Mouse (Mus musculus) mouse trophoblast stem cell (cell line): ENCODE results near the gene Pga5.

Experiments used
- in situ Hi-C, 2 experiments: fragments of 300-500 bp; cut with MseI, MboI; formaldehyde crosslinking; loops; 2 replicates in 1 of 2; 3 replicates in 1 of 2; pipeline ENCODE4 v1.15.1; 2025

The Pga5 gene

GRCm38 (mm10) chr19:10707087-10707875, 29.4 kb upstream of the Pga5 start:
- in situ Hi-C loops, result loop anchor here in 1 of 2 experiments (5.0 to 25.0 kb wide), 2 partner anchors 40 to 255 kb away; partner anchors contain the start of gene Ms4a10

- in situ Hi-C loops, result loop anchor here in 1 of 2 experiments (25.0 kb wide), 1 partner anchor 259 kb away; the partner anchor contains the start of gene Ms4a10
Observed at GRCm38 (mm10) chr19:10703470-10703869, 25.6 kb upstream of the Pga5 start.

GRCm38 (mm10) chr19:10702125-10702524, 24.3 kb upstream of the Pga5 start:
- in situ Hi-C loops, result loop anchor here in 1 of 2 experiments (25.0 kb wide), 1 partner anchor 260 kb away; the partner anchor contains the start of gene Ms4a10

DNA sequence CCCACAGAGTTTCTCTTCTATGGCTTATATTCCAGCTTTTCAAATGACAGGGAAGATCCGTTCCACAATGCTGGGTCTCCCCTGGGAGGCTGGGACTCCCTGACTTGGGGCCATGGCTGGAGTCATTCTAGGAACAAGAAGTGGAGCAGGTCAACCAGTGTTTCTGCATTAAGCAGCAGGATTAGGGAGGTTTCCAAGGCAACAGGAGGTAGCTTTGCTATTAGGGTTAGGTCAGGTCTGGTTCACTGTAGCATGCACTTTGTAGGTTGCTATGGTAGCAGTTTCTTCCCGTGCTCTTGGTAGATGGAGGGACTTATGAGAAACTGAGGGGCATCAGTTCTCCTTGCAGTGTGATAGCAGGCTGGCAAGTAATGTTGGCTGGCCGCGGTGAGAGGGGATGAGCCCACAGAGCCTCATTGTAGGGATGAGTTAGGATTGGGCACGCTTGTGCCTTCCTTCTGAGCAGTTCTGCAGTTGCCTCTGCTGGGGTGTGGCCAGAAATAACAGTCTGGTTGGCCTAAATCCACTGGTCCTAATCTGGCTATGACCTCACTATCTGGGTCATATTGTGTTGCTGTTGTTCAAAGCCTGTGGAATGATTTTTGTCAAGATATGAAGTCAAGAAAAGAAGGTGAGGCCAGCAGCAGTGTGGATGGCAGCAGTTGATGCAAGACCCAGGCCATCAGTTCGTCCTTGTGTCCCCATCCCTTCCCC, 23.3 kb upstream of the Pga5 start:
- in situ Hi-C loops, result loop anchor here in 1 of 2 experiments (25.0 kb wide), 1 partner anchor 261 kb away; the partner anchor contains the start of gene Ms4a10

GRCm38 (mm10) chr19:10699851-10700250, 22.0 kb upstream of the Pga5 start:
- in situ Hi-C loops, result loop anchor here in 1 of 2 experiments (25.0 kb wide), 1 partner anchor 262 kb away; the partner anchor contains the start of gene Ms4a10

- in situ Hi-C loops, result no loop called here
Observed at GRCm38 (mm10) chr19:10698131-10698991, 20.5 kb upstream of the Pga5 start.

DNA sequence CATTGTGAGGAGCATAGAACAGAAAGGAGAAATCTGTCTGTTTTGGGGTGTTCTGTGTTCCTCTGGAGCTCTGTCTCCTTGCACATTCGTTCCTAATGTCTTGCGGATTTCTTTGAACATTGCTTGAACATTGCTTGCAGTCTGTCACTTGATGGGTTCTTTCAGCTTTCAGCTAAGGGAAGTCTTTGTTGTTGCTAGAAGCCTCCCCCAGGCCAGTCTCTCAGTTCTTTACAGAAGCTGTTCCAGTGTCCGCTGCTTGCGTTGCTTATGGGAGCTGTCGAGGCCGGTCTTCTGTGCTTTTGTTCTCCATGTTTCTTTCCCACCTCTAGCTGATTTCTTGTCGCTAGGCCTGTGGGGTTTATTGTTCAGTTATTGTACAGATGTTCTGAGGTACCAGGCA, 17.9 kb upstream of the Pga5 start:
- in situ Hi-C loops, result no loop called here

- in situ Hi-C loops, result no loop called here
Observed at GRCm38 (mm10) chr19:10693926-10694682, 16.2 kb upstream of the Pga5 start.

DNA sequence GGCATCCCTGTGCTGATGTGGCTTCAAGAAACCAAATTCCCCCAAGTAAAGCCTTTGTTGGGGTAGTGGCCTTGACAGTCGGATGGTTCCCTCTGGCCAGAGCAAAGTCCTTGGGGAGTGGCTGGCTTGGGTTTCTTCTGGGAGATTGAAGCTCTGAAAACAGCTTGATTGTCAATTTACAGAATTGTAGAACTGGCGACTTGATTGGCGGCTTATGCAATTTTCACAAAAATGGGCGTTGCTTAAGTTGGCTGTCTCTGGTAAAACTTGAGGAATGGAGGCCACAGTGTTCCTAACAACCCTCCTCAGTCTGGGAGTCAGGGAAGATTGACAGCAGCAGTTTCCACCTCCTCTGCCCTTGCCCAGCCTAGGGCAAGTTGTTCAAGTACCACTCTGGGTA, 14.5 kb upstream of the Pga5 start:
- in situ Hi-C loops, result no loop called here

DNA sequence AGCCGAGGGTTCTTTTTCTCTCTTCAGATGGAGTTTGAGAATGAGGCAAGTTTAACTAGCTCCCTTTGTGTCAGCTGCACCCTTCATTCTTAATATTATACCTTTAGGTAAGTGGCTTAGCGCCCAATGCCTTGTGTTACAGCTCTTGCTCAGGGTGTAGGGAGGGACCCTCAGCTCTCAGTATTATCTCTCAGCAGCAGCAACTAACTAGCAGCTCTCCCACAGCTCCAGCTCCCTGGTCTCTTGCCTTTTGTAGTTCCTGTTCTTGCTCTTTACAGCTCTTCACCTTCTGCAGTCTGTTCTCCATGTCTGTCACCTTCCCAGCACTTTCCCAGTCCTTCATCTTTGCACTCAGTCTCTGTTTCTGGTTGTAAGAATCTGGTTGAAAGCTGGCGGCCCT, 13.8 kb upstream of the Pga5 start:
- in situ Hi-C loops, result no loop called here

GRCm38 (mm10) chr19:10691121-10691520, 13.2 kb upstream of the Pga5 start:
- in situ Hi-C loops, result no loop called here

DNA sequence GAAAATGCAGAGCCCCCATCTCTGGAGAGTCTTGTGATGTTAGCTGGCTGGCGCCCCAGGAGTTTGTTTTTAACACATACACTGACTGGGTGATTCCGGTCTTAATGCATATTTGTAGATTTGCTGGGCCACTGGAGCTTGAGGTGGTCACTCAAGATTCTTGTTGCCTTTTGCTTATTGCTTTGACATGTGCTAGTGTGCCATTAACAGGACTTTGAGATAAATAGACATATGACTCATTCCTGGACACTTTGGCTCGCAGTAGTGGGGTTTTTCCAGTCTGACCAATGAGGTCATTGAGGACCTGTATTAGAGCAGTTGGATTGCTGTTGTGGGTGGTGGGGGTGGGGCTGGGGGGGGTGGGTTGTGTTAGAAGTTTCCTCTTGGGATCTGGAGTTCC, 12.5 kb upstream of the Pga5 start:
- in situ Hi-C loops, result no loop called here

GRCm38 (mm10) chr19:10689470-10690166, 11.7 kb upstream of the Pga5 start:
- in situ Hi-C loops, result no loop called here

- in situ Hi-C loops, result no loop called here
Observed at GRCm38 (mm10) chr19:10688537-10689352, 10.9 kb upstream of the Pga5 start, which contains the start of gene Vps37c. Gene Vps37c, plus strand, starts transcription at chr19:10688735.

GRCm38 (mm10) chr19:10685727-10686126, 7.9 kb upstream of the Pga5 start:
- in situ Hi-C loops, result no loop called here

GRCm38 (mm10) chr19:10685081-10685480, 7.2 kb upstream of the Pga5 start:
- in situ Hi-C loops, result no loop called here

DNA sequence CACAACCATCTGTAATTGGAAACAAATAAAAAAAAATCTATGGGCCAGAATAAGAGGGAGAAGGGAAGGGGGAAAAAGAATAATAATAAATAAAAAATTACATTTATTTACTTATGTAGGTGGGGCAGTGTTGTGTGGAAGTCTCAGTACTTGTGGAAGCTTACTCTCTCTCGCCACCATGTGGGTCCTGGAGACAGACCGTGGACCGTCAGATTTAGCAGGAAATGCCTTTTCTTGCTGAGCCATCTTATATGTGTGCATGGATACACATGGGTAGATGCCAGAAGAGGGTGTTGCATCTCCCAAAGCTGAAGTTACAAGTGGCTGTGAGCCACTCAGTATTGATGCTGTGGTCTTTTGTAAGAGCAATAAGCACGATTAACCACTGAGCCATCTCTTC, 3.7 kb upstream of the Pga5 start:
- in situ Hi-C loops, result no loop called here

- in situ Hi-C loops, result no loop called here
Observed at GRCm38 (mm10) chr19:10678772-10679067, 849 bp upstream of the Pga5 start.

- in situ Hi-C loops, result no loop called here
Observed at GRCm38 (mm10) chr19:10676656-10677055, 1.2 kb downstream of the Pga5 start.
